Mouse (Mus musculus): ENCODE results near the gene Dcaf7. TPM values are rescaled to one million over a fixed set of nuclear protein-coding genes. Genes with fewer than 3 reads are reported as not detected.
"Not testable (repeated sequence)": the region's sequence is repeated elsewhere in the genome, so short reads cannot be mapped to it uniquely, and the experiment has no call there.

The Dcaf7 gene
- total RNA-seq, 4 experiments from 2014 or later = 121 to 133 (median 126) TPM

DNA sequence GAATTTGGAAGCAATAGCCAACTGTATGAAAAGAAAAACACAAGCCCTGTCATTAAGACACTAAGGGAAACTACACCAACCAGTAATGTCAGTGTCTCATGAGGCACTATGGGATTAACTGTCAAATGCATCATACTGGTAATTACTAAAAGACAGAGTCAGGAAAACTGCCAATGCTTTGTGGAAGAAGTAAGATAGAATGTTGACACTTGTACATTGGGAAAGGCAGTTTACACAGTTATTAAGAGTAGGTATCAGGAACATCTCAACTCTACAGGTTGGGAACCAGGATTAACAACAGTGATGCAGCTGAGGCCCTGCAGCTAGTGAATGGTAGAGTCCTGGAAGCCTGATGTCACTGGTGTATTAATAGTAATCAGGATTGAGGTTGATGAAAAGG lies 7.7 kb downstream of the Dcaf7 start:
- no peak for DNase-seq (ENCODE audit: low spot score in 2 of 2)

DNA sequence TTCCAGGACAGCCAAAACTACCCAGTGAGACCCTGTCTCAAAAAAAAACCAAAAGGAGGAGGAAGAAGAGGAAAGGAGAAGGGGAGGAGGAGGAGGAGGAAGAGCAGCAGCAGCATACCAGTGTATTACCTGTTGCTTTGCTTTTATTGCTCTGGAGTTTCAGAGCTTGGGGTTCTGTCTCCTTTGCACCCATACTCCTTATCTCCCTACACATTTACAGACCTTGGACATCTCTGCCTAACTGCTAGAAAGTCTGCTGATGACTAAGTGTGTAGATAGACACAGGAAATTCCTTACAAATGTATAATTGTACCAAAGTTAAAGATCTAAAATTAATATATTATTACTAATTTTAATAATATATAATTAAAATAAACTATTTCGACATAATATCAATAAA lies 8.6 kb downstream of the Dcaf7 start:
- no peak for DNase-seq (ENCODE audit: low spot score in 2 of 2)

DNA sequence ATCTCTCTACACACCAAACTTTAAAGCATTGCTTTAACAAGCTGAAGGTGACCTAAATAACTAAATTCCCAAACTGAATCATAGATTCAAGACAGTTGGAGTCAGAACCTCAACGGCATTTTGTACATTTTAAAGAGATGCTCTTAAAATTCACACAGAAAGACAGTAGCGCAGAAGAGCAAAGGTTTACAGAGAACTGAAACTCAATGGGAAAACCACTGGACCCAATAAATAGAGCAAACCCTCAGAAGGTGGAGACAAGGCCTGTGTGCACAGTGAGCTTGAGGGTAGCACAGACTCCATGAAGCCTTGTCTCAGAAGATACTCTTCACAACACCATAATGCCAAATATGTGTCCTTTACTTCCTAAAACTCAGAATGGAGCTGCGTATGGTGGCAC lies 9.1 kb downstream of the Dcaf7 start:
- DNase-seq (ENCODE audit: low spot score in 2 of 2) = no peak

DNA sequence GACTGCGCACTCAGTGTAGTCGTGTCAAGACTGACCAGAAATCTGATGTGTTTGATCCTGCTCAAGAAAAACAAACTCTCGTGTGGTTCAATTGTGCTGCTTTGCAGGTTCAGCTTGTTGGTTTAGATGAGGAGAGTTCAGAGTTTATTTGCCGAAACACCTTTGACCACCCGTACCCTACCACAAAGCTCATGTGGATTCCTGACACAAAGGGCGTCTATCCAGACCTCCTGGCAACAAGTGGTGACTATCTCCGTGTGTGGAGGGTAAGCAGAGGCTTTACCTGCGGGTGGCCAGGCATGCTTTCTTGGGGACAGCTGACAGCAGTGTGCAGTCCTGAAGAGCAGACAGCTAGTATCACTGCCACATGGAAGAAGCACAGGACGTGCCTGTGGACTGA lies 9.9 kb downstream of the Dcaf7 start:
- DNase-seq (ENCODE audit: low spot score in 2 of 2) = no peak

DNA sequence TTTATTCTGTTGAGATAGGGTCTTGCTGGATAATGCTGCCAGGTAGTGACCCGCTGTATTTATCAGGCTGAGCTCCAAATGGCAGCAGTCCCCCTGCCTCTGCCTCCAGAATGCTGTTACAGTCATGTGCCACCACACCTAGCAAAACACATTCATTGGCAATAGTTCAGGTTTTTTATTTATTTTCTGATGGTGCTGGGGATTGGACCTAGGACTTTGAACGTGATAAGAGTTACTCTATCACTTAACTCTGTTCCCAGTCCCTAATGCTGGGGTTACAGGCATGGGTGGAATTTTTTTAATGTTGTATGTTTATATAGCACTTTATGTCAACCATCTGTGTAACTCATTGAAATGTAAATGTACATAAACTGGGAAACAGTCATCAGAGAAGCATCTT lies 17.2 kb downstream of the Dcaf7 start:
- DNase-seq (ENCODE audit: low spot score in 2 of 2) = no peak

DNA sequence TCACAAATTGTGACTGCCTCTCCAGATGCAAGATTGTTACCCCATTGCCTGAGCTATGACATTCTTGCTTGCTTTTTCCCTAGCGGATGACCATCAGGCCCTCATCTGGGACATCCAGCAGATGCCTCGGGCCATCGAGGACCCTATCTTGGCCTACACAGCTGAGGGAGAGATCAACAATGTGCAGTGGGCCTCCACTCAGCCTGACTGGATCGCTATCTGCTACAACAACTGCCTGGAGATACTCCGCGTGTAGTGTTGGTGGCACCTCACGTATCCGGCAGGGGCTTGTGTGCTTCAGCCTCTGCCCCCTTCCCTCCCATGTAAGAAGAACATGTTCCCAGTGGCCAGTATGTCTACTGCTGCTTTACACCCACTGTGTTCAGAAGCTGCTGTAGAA lies 17.9 kb downstream of the Dcaf7 start:
- DNase-seq (ENCODE audit: low spot score in 2 of 2) = no peak

DNA sequence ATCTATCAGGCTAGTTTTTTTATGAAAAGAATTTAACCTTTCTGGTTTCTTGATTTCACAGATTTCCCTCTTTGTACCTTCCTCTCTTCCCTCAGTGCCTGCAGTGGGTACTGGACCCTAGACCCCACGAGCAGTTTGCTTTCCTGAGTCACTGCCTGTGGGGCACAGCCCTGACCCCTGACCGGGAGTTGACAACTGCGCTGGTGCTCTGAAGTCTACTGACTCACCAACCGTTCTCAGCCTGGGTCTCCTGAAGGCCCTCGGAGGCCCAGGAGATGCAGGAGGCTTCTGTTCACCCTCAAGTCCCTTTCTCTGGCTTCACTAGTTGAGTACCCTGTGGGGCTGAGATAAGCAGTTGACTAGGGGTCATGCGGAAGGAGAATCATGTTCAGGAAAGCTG lies 18.7 kb downstream of the Dcaf7 start:
- no peak for DNase-seq (ENCODE audit: low spot score in 2 of 2)

DNA sequence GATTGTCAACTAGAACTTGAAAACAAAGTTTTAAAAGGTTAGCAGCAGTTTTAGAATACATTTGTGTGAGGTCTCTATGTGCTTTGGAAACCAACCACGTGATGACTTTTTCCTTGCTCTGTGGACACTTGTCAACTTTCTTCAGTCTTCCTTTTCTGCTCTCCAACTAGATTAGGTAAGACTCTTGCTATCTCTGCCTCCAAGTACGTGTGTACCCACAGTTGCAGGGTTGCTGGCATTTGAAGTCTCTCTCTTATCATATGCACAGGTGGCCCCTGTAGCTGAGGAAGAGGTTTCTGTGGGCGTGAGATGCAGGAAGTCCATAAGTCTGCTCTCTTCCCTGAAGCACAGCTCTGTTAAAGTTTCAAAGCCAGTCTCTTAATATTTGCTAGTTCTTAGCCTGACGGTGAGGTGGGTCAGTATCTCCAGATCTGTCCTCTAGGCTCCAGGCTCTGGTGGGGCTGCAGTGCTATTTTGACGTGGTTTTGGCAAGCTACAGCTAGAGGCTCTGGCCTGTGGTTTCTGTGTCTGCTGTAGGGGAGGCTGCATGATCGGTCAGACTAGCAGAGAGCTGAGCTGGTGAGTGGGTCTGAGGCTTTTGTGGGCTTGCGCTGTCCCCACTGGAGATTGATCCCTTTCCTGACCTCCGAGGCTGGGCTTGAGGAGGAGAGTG lies 20.3 kb downstream of the Dcaf7 start:
- no peak for DNase-seq (ENCODE audit: low spot score in 2 of 2)

DNA sequence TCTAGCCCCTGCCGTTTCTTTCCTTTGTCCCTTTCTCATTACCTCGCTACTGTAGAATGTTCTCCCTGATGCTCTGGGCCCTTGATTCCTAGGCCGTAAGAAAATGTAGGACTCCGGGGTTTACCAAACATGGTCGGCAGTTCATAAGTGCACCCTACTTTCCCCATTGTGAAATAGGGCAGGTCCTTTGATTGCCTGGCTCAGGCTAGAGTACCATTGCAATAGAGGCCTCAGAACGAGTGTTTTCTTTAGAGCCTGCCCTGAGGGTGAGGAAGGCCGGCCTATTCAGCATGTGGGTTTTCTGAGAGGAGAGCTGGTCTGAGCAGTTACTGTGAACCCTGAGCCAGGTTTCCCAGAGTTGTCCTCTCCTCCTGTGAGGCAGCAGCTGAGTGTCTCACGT lies 21.3 kb downstream of the Dcaf7 start:
- no peak for DNase-seq (ENCODE audit: low spot score in 2 of 2)

DNA sequence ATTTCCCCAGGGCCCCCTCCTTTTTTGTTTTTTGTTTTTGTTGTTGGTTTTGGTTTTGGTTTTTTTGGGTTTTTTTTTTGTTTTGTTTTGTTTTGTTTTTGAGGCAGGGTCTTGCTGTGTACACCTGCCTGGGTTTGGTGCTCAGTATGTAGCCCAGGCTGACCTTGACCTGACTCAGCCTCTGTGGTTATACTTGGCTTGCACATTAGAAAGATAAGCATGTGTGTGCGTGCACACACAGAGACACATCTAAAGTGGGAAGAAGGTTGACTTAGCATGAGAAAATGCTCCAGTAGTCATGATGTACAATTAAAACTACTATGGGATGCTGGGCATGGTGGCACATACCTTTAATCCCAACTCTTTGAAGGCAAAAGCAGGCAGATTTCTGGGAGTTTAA lies 23.9 kb downstream of the Dcaf7 start:
- no peak for DNase-seq (ENCODE audit: low spot score in 2 of 2)

DNA sequence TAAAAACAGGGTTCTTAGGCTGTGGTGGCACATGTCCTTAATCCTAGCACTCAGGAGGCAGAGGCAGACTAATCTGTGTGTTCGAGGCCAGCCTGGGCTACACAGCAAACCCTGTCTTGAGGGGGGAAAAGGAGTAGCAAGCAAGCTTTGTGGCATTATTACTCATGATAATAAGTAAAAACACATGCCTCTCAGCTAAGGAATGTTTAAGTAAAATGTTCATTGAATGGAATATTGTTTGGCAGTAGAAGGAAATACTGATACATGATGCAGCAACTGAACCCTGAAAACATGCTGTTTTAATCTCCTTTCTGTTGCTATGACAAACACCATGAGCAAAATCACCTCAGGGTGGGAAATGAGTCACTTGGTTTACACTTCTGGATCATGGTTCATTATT lies 24.6 kb downstream of the Dcaf7 start:
- no peak for DNase-seq (ENCODE audit: low spot score in 2 of 2)

DNA sequence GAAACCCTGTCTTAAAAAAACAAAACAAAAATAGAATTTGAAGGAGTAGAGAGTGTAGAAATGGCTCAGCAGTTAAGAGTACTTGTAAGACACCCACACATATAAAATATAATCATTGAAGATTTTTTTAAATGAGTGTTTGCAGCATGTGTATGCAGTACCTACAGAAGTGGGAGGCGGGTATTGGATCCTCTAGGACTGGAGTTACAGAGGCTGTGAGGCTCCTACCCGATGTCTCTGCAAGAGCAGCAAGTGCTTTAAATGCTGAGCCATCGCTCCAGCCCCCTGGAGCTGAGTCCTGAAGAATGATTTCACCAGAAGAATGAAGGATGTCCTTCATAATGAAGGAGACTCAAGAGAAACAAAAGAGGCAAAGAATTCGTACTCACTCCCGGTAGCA lies 27.1 kb downstream of the Dcaf7 start:
- DNase-seq (ENCODE audit: low spot score in 2 of 2) = no peak

DNA sequence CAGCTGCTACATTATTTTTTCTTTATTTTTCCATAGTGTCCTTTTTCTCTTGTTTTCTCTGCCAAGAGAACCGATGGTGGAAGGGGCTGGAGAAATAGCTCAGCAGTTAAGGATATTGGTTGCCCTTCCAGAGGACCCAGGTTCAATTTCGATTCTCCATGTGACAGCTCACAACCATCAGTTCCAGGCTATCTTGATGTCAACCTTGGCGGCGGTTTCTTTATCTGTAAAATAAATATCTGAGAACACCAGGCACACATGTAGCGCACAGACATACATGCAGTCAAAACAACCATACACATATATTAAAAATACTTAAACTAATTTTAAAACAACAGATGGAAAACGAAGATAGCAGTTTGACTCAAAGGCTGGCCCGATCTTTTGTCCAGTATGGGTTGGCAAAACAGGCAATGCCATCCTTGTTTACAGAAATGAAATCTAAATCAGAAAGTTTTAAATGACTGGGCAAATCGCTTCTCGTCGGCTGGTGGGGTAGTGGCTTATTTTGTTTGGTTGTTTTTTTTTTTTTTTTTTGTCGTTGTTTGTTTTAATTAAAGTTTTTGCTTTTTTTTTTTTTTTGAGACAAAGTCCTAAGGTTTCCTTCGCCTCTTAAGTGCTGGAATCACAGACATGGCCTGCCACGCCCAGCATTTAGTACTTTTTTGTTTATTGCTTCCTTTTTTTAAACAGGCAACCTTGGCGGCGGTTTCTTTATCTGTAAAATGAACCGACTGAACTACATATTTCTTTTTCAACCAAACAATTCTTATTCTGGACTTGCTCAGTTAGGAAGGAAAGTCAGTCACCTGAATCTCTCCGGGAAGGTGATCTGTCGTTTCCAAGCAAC lies 28.6 kb downstream of the Dcaf7 start:
- DNase-seq (ENCODE audit: low spot score in 2 of 2) = no peak

DNA sequence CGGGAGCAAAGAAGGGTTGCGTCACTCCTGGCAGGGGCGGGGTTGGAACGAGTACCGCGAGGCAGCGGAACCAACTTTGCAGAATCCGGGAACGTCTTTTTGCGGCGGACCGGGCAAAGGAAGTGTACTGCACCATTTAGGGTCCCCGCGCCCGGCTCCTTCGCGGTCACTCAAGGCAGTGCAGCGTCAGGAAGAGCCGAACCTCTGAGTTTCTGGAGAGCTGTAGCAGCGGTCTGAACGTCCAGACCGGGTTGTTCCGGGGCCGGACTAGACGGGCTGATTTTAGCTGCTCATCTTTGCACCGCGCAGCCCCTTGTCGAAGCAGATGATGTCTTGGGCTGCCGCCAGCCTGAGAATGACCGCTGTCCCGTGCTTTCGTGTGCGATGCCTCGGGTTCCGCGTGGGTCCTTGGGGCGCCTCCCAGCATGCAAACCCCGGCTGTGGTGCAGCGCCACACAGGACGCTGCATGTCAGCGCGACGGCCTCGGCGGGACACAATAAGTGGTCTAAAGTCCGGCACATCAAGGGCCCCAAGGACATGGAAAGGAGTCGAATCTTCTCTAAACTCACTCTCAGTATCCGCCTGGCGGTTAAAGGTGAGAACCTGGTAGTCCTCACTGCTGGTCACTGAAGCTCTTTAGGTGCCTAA lies 29.4 kb downstream of the Dcaf7 start, which contains the start of gene Taco1:
TSS of gene Taco1 (plus strand) at position 139 of the 649 bp plus-strand sequence.
- peak; percentile 90 to 94 for DNase-seq (ENCODE audit: low spot score in 2 of 2)

DNA sequence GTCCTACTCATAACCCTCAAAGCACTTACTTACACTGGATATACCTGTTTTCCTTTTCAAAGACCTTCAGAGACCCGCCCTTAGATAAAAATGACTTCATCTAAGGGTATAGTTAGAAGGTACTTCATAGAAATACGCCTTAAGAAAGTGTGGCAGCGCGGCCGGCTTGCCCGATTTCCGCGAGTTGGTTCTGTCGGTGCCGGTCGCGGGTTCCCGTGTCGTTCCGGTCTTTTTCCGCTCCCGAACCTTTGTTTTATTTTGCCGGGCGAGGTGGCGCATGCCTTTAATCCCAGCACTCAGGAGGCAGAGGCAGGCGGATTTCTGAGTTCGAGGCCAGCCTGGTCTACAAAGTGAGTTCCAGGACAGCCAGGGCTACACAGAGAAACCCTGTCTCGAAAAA lies 29.9 kb downstream of the Dcaf7 start:
- DNase-seq (ENCODE audit: low spot score in 2 of 2) = not testable (repeated sequence)

DNA sequence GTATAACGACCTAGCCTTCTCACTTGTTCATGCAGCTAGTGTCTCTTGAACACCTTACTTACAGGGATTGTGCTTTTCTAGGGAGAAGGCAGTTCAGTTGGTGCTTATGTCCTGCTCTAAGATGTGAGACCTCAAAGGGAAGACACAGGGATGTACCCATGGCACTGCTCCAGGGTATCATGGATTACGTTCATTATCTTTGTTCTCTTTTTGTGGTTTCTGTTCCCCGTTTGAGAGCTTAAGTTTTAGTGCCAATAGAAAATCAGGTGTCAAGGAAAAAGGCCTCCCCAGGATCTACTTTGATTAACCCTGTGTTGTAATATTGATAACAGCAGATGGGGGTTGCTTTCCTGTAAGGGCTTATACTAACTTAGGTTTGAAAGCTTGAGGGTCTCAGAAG lies 37.1 kb downstream of the Dcaf7 start:
- no peak for DNase-seq (ENCODE audit: low spot score in 2 of 2)

DNA sequence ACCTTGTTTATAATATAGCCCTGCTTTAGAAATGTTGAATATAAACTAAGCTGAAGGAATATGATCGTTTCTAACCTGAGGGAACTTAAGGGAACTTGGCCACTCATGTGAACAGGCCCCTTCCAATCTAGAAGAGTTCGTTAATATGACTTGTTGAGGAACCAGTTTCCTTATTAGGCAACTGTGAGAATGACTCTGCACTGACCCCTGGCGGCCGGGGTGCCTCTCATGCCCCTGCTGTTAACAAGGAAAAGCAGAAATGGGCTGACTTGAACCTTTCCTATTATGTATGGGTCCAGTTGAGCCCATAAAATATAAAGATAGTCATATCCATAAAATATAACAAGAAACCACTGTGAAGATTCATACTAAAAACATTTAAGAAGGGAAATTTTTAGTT lies 39.6 kb downstream of the Dcaf7 start:
- DNase-seq (ENCODE audit: low spot score in 2 of 2) = peak in 1 of 2 experiments; percentile 38

DNA sequence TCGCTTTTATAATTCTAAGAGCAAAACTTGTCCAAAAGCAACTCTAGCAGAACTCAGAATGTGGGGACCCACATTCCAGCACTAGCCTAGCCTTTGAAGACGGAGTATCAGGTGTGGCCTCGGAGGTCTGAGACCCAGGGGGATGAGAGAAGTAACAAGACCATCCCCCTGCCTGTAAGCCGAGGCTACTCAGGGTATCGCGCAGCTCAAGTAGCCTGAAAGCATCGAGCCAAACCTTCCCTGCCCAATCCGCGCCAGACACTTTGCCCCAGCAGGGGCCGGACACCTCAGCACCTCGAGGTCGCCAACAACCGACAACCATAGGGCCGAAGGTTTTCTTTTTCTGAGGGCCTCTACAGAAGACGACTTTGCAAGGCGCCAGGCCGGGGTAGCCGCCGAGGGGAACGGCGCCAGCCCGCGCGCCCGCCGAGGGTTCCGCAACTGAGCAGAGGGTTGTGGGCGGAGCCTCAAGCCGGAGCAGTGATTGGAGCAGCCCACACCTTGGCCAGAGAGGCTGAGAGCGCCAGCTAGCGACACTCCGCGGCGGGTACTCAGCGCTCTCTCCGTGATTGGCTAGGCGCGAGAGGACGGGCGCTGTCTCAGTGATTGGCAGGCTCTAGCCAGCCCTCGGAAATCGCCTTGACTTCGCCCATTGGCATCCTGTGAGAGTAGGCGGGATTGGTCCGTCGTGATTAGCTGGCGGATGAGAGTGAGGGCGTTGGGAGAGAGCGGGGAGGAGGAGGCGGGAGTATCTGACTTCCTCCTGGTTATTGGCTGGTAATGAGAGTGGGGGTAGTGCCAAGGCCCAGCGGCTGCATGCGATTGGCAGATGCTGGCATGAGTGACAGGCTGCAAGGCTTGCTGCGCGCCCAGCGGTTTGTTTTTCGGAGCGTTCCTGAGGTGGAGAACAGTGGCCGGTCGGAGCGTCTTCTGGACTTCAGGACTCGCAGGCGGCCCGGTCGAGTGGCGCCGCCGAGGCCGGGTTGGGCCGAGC lies 47.3 kb downstream of the Dcaf7 start, which contains the start of gene Map3k3:
TSS of gene Map3k3 (plus strand) at position 906 of the 994 bp plus-strand sequence.
- DNase-seq (ENCODE audit: low spot score in 2 of 2) = peak; percentile 100

DNA sequence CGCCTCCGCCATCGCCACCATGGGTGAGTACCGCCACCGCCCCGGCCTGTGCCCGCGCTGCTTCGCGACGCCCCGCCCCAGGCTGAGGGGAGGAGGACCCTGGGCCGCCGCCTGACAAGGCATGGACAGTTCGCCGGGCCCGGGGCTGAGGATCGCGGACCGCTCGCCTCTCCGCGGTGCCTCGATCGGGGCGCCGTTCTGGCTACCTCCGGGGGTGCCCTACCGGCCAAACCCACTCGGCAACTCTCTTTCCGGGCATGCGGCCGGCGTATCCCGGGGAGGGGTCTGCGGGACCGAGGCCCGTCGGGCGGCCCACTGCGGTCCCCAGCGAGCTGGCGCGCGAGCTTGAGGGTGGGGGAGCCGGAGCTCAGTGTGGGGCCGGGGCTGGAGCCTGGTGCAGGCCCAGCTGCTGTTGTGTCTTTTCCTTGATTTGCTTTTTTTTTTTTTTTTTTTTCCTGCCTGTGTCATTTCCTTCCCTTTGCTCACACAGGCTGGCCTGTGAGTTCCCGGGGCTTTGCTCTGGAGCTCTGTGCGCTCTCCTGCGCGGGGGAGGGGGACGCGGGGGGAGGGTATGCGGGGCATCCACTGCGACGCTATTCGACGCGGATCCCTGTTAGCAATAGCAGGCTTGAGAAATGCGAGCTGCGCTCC lies 48.4 kb downstream of the Dcaf7 start:
- peak; percentile 35 to 52 for DNase-seq (ENCODE audit: low spot score in 2 of 2)

DNA sequence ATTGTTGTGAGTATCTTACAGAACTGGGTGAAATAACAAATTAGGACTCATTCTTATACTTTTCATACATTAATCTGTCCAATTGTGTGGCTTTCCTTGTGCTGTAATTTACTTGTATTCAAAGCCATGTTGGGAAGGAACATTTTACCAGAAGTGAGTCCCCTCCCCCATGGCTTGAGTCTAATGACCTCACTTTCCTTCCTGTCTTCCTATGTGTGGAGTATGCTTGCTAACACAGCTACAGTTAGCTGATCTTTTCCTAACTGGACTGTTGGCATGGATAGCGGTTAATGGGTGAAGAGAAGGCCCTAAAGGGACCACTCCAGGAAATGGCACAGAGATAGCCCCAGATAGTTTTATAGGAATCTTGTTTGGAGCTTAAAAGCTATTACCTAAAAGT lies 61.6 kb downstream of the Dcaf7 start:
- DNase-seq (ENCODE audit: low spot score in 2 of 2) = no peak

DNA sequence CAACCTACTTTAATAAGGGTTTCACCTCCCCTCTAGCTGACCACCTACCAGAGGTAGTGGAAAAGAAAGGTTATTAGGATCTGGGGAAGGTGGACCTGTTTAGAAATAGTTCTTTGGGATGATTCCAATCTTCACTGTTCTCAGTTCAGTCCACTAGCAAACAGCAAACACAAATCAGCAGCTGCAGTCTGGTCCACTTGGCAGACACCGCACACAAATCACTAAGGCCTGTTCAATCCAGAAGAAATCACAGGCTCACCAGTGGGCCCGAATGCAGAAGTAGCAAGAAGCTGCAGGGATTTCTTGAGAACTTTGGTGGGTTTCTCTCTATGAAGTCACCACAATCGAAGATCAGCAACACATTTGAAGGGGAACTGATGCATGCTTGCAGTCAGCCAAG lies 66.2 kb downstream of the Dcaf7 start:
- DNase-seq (ENCODE audit: low spot score in 2 of 2) = no peak

All from layer of hippocampus, adult 8-10 months (tissue).